Mouse (Mus musculus) embryo, embryonic 9.5 days (tissue): Measurements from ENCODE around the gene Pmpcb.

Source experiments
- DNase-seq: peaks from one replicate; pipeline ENCODE4 v3.0.0-alpha.2; 2017; ENCODE audit errors: extremely low spot score

Pmpcb gene

GRCm38 (mm10) chr5:21732177-21732911 is 4.6 kb upstream of the Pmpcb start:
- DNase-seq = peak; percentile 28

DNA sequence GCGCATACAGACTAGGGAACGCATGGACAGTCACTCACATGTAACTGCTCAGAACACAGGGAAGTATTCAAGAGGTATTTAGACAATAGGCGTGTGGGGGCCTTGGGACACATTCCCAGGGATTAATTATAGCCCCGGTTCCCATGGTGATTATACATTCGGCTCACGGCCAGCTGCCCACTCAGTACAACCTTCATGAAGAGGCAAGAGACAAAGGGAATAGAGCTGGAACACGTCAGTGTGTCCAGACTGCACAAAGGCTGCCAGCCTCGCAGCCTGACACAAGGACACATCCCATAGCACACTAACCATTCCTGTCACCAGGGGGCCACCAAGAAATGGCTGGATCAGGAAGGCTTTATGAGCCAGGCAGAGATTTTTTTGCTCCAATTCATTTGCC is 4.0 kb upstream of the Pmpcb start:
- peak; percentile 68 for DNase-seq

DNA sequence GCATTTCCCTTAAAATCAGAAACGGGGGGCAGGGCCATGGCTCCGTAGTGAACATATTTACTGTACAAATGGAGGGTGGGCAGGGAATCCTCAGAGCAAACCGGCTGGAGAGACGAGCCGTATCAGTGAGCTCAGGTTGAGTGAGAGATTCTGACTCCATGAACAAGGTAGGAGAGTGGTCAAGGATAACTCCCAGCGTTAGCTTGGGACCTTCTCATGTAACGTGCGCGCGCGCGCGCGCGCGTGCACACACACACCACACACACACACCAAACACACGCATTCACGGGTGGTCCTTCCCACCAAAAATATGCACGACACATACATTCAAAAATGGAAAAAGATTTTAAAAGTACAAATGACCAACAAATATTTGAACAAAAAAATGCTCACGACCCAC is 1.8 kb upstream of the Pmpcb start:
- no peak for DNase-seq

GRCm38 (mm10) chr5:21735584-21735983 is 1.4 kb upstream of the Pmpcb start:
- DNase-seq = peak; percentile 54

DNA sequence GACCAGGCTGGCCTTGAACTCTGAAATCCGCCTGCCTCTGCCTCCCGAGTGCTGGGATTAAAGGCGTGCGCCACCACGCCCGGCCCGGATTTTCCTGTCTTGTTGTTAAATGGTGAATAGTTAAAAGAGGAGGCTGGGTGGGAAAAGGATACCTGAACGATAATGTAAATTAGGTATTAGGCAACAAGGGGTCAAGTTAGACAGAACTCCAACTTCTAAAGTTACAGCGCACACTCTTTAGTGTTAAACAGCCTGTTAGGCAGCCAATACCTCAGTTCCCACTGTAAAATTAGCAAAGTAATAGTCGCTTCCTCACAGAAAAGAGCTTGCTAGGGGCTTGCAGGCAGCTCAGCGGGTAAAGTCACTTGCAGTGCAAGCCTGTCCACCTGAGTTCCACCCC is 895 bp upstream of the Pmpcb start:
- DNase-seq = no peak

DNA sequence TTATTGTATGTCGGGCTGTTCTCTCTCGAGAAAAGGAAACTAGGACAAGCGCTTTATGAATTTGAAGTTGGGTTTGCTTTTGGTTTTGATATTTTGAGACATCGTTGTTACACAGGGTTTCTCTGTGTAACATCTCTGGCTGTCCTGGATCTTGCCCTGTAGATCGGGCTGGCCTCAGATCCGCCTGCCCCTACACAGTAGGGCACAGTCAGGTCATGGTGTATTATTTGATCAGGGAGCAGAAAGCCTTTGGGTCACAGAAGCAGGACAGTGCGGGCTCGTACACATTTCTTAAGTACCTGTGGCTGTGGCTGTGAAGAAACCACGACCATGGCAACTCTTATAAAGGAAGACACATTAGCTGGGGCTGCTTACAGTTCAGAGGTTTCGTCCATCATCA is 679 bp downstream of the Pmpcb start:
- DNase-seq = no peak

DNA sequence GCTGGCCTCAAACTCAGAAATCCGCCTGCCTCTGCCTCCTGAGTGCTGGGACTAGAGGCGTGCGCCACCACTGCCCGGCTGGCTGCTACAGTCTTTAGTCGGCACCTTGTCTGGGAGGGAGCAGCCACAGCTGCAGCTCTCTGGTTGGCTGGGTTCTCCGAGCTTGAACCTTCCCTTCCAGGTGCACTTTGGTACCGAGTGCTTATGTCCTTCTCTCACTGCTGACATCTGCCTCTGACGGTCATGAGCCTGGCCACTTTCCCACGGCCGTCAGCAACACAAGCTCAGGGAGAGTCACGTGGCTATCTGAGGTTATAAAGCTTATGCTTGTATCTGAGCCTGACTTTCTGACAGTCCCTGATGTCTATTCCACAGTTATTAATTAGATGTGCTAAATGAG is 2.2 kb downstream of the Pmpcb start:
- no peak for DNase-seq

- DNase-seq = no peak
Measured at GRCm38 (mm10) chr5:21739881-21740280, 2.9 kb downstream of the Pmpcb start.

GRCm38 (mm10) chr5:21743606-21744005 is 6.7 kb downstream of the Pmpcb start:
- no peak for DNase-seq

DNA sequence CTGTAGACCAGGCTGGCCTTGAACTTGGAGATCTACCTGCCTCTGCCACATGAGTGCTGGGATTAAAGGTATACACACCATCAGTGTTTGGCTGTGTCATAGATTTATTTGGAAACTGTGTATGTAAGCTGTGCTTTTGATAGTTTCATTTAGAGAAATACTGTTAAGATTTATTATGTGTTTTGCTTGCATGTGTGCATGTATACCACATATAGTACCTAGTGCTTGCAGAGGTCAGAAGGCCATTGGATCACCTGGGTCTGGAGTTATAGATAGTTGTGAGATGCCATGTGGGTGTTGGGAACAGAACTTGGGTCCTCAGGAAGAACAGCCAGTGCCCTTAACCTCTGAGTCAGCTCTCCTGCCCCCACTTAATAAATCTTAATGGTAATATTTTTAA is 7.7 kb downstream of the Pmpcb start:
- no peak for DNase-seq

- DNase-seq = no peak
Measured at GRCm38 (mm10) chr5:21745966-21746365, 9.0 kb downstream of the Pmpcb start.

- no peak for DNase-seq
Measured at GRCm38 (mm10) chr5:21768506-21768905, 31.6 kb downstream of the Pmpcb start.

DNA sequence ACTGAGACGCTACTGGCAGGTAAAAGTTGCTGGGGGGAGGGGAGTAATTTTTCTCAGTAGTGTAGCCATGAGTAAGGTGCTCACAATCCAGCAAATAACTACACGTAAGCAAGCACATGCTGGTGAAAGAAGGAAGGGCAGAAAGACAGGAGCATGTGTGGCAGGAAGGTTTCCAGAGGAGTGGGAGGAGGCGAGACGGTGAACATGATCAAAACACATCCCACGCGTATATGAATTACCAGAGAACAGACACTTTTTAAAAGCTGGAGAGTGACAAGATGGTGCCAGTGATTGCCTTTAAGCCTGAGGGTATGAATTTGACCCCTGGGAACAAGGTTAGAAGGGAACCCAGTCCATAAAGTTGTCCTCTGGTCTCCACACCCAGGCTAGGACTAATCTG is 32.9 kb downstream of the Pmpcb start:
- DNase-seq = no peak

DNA sequence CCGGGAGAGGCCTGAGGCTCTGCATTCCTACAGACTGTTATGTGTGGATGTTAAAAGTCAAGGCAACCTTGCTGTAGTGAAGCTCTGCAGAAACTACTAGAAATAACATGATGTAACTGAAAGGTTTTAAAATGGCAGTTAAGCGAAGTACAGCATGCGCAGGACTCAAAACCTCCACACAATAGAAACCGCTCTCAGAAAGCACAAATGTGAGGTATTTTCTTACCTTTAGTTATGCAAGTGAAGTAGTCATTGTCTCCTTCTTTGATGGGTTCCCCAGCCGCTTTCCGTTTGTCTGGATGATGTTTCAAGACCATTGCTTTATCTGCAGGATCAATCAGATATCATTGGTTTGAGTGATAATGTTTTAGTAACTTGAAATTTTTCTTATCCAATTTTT is 39.5 kb downstream of the Pmpcb start:
- DNase-seq = no peak

DNA sequence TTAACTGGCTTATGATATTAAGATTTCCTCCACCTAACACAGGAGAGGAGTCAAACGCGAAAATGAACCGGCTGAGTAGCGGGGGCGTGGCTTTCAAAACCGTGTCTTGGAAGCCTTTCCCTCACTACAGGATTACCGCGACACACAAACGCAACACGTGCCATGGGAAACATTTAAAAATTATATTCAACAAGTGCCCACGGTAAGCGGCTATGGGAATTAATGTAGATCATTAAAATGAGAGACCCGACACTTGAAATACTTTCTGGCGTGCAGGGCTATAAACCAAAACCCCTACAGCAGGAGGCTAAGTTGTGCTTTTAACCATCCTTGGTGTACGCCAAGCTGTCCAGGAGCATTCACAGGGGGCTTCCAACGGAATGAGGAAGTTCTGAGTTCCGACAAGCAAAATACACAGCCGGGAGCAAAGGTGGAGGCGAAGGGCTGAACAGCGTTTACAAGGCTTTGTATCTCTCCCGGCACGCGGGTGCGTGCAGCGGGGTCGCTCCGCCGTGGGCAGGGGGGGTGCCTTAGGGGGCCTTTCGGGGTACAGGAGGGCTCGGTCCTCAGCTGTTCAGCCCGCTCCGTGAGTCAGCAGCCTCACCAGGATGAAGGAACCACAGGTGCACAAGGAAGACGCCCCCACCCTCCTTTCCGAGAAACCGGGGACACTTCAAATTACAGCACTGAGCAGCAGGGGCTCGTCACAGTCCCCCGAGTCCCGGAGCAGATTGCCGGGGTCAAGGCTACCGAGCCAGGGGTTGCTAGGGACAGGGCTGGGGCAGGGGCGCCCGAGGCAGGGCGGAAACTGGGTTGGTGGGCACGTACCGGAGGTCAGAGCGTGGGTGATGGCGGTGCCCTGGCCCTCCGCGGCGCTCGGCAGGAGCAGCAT is 47.5 kb downstream of the Pmpcb start:
- DNase-seq = no peak

DNA sequence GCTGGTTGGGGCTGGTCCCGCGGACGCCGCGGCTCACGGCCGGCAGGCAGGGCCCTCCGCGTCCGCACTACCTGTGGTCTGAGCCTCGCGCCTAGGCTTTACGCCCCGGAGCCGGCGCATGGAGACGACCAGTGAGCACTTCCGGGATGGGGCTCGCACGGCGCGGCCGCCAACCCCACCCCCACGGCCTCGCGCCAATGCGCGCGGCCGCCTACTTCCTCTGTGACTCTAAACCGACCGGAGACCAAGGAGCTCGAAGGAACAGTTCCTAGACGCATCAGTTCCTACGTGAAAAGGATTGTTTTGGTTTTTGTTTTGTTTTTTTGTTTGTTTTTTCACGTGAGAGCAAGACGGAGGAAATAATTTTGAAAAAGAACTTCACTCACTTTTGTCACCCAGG is 48.1 kb downstream of the Pmpcb start, which contains the start of the genes Dnajc2 and Psmc2:
Dnajc2 (minus strand) TSS at position 199 of the 400 bp plus-strand sequence.
Psmc2 (plus strand) TSS at position 231 of the 400 bp plus-strand sequence.
- peak; percentile 89 for DNase-seq

GRCm38 (mm10) chr5:21785776-21786175 is 48.8 kb downstream of the Pmpcb start:
- DNase-seq = no peak

DNA sequence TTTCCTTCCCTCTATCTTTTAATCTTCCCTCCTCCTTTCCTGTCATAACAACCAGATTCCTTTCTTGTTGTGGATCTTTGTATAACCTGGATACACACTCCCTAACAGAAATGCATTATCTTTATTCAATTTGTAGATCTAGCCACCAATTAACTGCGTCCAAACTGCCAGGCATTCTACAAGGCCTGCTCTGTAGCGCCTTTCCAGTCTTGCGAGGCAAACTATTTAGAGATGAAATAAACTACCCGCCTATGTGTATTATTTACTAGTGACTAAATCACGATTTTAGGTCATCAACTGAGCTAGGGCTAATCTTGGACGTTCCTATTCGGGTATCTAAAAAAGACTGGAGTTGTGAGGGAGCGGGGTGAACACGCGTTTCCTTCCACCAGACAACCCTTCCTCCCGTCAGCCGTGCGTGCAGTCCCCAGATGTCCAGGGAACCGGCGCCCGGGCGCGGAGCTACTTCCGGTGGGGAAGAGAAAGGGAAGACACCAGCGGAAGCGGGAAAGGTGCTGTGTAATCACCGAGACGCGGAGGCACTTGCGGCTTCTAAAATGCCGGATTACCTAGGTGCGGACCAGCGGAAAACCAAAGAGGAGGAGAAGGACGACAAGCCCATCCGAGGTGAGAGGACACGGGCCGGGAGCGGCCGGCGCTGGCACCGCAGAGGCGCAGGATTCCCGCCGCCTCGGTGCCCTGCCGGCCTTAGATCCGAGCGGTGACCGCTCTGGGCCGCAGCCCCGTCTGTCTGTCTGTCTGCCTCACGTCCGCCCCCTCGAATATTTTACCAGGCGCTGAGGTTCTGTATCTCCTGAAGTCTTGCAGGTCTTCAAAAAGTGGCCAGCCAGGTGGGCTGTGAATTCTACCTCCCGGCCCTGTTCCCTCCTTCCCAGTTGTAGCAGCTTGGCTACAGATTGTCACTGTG is 49.6 kb downstream of the Pmpcb start:
- DNase-seq = peak; percentile 94

- DNase-seq = no peak
Measured at GRCm38 (mm10) chr5:21787186-21788105, 50.5 kb downstream of the Pmpcb start.

- DNase-seq = no peak
Measured at GRCm38 (mm10) chr5:21789061-21789460, 52.1 kb downstream of the Pmpcb start.

GRCm38 (mm10) chr5:21792166-21792565 is 55.2 kb downstream of the Pmpcb start:
- no peak for DNase-seq
